Mouse (Mus musculus): ENCODE results near the gene Mcur1.

DNA sequence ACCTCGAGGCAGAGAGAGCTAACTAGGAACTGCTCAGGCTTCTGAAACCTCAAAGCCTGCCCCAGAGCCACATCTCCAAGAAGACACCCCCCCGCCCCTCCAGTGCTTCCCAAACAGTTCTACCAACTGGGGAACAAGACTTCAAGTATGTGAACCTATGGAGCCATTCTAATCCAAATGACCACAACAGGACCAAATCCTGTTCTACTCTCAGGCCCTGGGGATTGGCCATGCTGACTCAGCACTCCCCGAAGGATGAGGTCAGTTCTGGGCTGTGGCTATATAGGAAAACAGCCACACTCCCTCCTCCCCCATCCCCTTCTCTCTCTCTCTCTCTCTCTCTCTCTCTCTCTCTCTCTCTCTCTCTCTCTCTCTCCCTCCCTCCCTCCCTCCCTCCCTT, 27.0 kb upstream of the Mcur1 start:
- TF ChIP-seq POLR2A (IDR thresholded peaks at IDR 0.05; ENCODE audit: borderline replicate concordance, extremely low read depth, low read depth, low read length) (no peak), CTCF (IDR thresholded peaks at IDR 0.05; ENCODE audit: insufficient read depth, low read length) (no peak)
